Mouse (Mus musculus): Measurements from ENCODE around the gene Fgfrl1. TPM values are rescaled to one million over a fixed set of nuclear protein-coding genes. Genes with fewer than 3 reads are reported as not detected.
"Not testable (repeated sequence)": the region's sequence is repeated elsewhere in the genome, so short reads cannot be mapped to it uniquely, and the experiment has no call there.

The Fgfrl1 gene
- polyA plus RNA-seq, 1 experiment from 2014 or later: 14.9 TPM

GRCm38 (mm10) chr5:108744629-108745028 is 52.4 kb downstream of the Fgfrl1 start:
- no peak overlapping the region for H3K4me3 ChIP-seq (ENCODE audit: low read depth, low read length)
- H3K4me1 ChIP-seq (replicated peaks; ENCODE audit: control insufficient read depth, insufficient read depth, low read length): 0 out of 2 replicates have a peak, but pooled peaks cover 4% of the 10 kb centered on the region
- H3K27me3 ChIP-seq (replicated peaks; ENCODE audit: control insufficient read depth, insufficient read depth, low read length): no peaks in the 10 kb centered on the region
- peak; percentile 71 for ATAC-seq
- no peaks in the 10 kb centered on the region for H3K36me3 ChIP-seq (ENCODE audit: control insufficient read depth, insufficient read depth)
- H3K9ac ChIP-seq (ENCODE audit: low read depth, low read length): no peak overlapping the region
- no peak for TF ChIP-seq CTCF (IDR thresholded peaks at IDR 0.05; ENCODE audit: low read depth)
- no peak overlapping the region for H3K4me2 ChIP-seq (replicated peaks; ENCODE audit: low read depth)
- H3K9me3 ChIP-seq (ENCODE audit: control insufficient read depth): no peaks in the 10 kb centered on the region
- WGBS: 52% methylated on average over 3 of the region's 3 CpGs
- H3K27ac ChIP-seq (ENCODE audit: low read depth, low read length): no peak overlapping the region

DNA sequence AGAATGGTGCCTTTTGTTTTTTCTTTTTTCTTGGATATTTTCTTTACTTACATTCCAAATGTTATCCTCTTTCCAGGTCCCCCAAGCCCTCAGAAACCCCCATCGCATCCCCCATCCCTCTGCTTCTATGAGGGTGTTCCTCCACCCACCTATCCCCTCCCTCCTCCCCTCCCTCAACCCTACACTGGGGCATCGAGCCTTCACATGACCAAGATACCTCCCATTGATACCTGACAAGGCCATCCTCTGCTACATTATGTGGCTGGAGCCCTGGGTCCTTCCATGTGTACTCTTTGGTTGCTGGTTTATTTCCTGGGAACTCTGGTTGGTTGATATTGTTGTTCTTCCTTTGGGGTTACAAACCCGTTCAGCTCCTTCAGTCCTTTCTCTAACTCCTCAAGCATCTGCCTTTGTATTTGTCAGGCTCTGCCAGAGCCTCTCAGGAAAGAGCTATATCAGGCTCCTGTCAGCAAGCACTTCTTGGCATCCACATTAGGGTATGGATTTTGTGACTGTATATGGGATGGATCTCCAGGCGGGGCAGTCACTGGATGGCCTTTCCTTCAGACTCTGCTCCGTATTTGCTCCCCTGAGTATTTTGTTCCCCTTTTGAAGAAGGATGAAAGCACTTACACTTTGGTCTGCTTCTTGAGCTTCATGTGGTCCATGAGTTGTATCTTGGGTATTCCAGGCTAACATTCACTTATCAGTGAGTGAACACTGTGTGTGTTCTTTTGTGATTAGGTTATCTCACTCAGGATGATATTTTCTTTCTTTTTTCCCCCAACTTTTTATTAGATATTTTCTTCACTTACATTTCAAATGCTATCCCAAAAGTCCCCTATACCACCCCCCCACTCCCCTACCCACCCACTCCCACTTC is 58.4 kb downstream of the Fgfrl1 start:
- H3K9ac ChIP-seq (ENCODE audit: low read depth, low read length): no peak overlapping the region
- H3K27ac ChIP-seq (ENCODE audit: low read depth, low read length): no peak overlapping the region
- WGBS: 68% methylated on average over 5 of the region's 5 CpGs
- no peak overlapping the region for H3K4me3 ChIP-seq (ENCODE audit: low read depth, low read length)
- 0 out of 2 replicates have a peak, but pooled peaks cover 3% of the 10 kb centered on the region for H3K4me1 ChIP-seq (replicated peaks; ENCODE audit: control insufficient read depth, insufficient read depth, low read length)
- H3K27me3 ChIP-seq (replicated peaks; ENCODE audit: control insufficient read depth, insufficient read depth, low read length): no peaks in the 10 kb centered on the region
- no peaks in the 10 kb centered on the region for H3K36me3 ChIP-seq (ENCODE audit: control insufficient read depth, insufficient read depth)
- H3K4me2 ChIP-seq (replicated peaks; ENCODE audit: low read depth): no peak overlapping the region
- H3K9me3 ChIP-seq (ENCODE audit: control insufficient read depth): no peaks in the 10 kb centered on the region
- no peak for TF ChIP-seq CTCF (IDR thresholded peaks at IDR 0.05; ENCODE audit: low read depth)
- no peak for ATAC-seq

GRCm38 (mm10) chr5:108751258-108751657 is 59.1 kb downstream of the Fgfrl1 start:
- H3K36me3 ChIP-seq (ENCODE audit: control insufficient read depth, insufficient read depth); H3K4me1 ChIP-seq (replicated peaks; ENCODE audit: control insufficient read depth, insufficient read depth, low read length); H3K4me3 ChIP-seq (ENCODE audit: low read depth, low read length); H3K9me3 ChIP-seq (ENCODE audit: control insufficient read depth); H3K27me3 ChIP-seq (replicated peaks; ENCODE audit: control insufficient read depth, insufficient read depth, low read length); H3K27ac ChIP-seq (ENCODE audit: low read depth, low read length); H3K4me2 ChIP-seq (replicated peaks; ENCODE audit: low read depth); H3K9ac ChIP-seq (ENCODE audit: low read depth, low read length); ATAC-seq: not testable (repeated sequence)
- 77% methylated on average over 4 of the region's 4 CpGs for WGBS

Other genes with a start within 250 kb of the Fgfrl1 start
- 0.42 and 0.51 TPM in 2 replicates for gene Mfsd7a, start 243.5 kb upstream of the Fgfrl1 start, polyA plus RNA-seq (2015; fragmentation: Nextera tagmentation; extraction: Ambion mirVana)
- 9.3 and 10.2 TPM in 2 replicates for gene Pcgf3, start 231.2 kb upstream of the Fgfrl1 start, polyA plus RNA-seq (2015; fragmentation: Nextera tagmentation; extraction: Ambion mirVana)
- 2.0 and 2.2 TPM in 2 replicates for gene Cplx1, start 142.4 kb upstream of the Fgfrl1 start, polyA plus RNA-seq (2015; fragmentation: Nextera tagmentation; extraction: Ambion mirVana)
- gene Gak, start 62.6 kb upstream of the Fgfrl1 start, polyA plus RNA-seq (2015; fragmentation: Nextera tagmentation; extraction: Ambion mirVana): 61.2 and 65.7 TPM in 2 replicates
- gene Tmem175, start 62.6 kb upstream of the Fgfrl1 start, polyA plus RNA-seq (2015; fragmentation: Nextera tagmentation; extraction: Ambion mirVana): 19.4 and 19.5 TPM in 2 replicates
- gene Idua, start 32.1 kb upstream of the Fgfrl1 start, polyA plus RNA-seq (2015; fragmentation: Nextera tagmentation; extraction: Ambion mirVana): 4.8 and 5.8 TPM in 2 replicates
- gene Dgkq, start 22.7 kb upstream of the Fgfrl1 start, polyA plus RNA-seq (2015; fragmentation: Nextera tagmentation; extraction: Ambion mirVana): 10.3 and 13.6 TPM in 2 replicates
- 1.9 and 2.1 TPM in 2 replicates for gene Slc26a1, start 16.8 kb upstream of the Fgfrl1 start, polyA plus RNA-seq (2015; fragmentation: Nextera tagmentation; extraction: Ambion mirVana)
- 0.71 and 1.2 TPM in 2 replicates for gene Rnf212, start 82.6 kb downstream of the Fgfrl1 start, polyA plus RNA-seq (2015; fragmentation: Nextera tagmentation; extraction: Ambion mirVana)
- 0.26 TPM in 1 of 2 replicates, not detected in the other for gene Tmed11, start 103.0 kb downstream of the Fgfrl1 start, polyA plus RNA-seq (2015; fragmentation: Nextera tagmentation; extraction: Ambion mirVana)
- gene Vmn2r8, start 116.5 kb downstream of the Fgfrl1 start, polyA plus RNA-seq (2015; fragmentation: Nextera tagmentation; extraction: Ambion mirVana): not detected in 2 replicates
- gene Vmn2r9, start 160.2 kb downstream of the Fgfrl1 start, polyA plus RNA-seq (2015; fragmentation: Nextera tagmentation; extraction: Ambion mirVana): not detected in 2 replicates